Mouse (Mus musculus): ENCODE results near the gene Slc24a4. TPM values are rescaled to one million over a fixed set of nuclear protein-coding genes. Genes with fewer than 3 reads are reported as not detected.

Gene Slc24a4
- polyA plus RNA-seq (2015; fragmentation: Nextera tagmentation; extraction: Ambion mirVana): 0.15 and 0.20 TPM in 2 replicates

GRCm38 (mm10) chr12:102128081-102128790 is at the start of gene Slc24a4:
Gene Slc24a4, plus strand, starts transcription at chr12:102128733.
- Histone ChIP-seq H3K4me3 (replicated peaks) (peak within 1 kb of the TSS; percentile 44), H3K27me3 (peaks cover 62% of the 10 kb centered on the region), H3K9ac (no peak within 1 kb of the TSS), H3K4me1 (replicated peaks) (0 out of 2 replicates have a peak, but pooled peaks cover 6% of the 10 kb centered on the region), H3K4me2 (peak within 1 kb of the TSS; percentile 70), H3K27ac (replicated peaks) (no peak within 1 kb of the TSS), H3K36me3 (replicated peaks) (no peaks in the 10 kb centered on the region), H3K9me3 (replicated peaks) (no peaks in the 10 kb centered on the region)
- WGBS (ENCODE audit: insufficient replicate concordance): 2% methylated on average over 31 of the region's 34 CpGs
- no peak for ATAC-seq (ENCODE audit: insufficient read depth)

- Histone ChIP-seq H3K27me3 (no peaks in the 10 kb centered on the region), H3K9me3 (replicated peaks) (no peaks in the 10 kb centered on the region), H3K4me2 (no peak overlapping the region), H3K4me3 (replicated peaks) (no peak overlapping the region), H3K9ac (no peak overlapping the region), H3K4me1 (replicated peaks) (no peaks in the 10 kb centered on the region), H3K36me3 (replicated peaks) (no peaks in the 10 kb centered on the region), H3K27ac (replicated peaks) (no peak overlapping the region)
- WGBS (ENCODE audit: insufficient replicate concordance): 52% methylated on average over 13 of the region's 13 CpGs
- no peak for ATAC-seq (ENCODE audit: insufficient read depth)
Observed at GRCm38 (mm10) chr12:102082648-102083425, 45.7 kb upstream of the Slc24a4 start.

GRCm38 (mm10) chr12:102090535-102090934 is 38.0 kb upstream of the Slc24a4 start:
- Histone ChIP-seq H3K4me3 (replicated peaks) (no peak overlapping the region), H3K4me1 (replicated peaks) (peaks cover 4% of the 10 kb centered on the region; the same call in 1 of the 2 replicates), H3K9ac (no peak overlapping the region), H3K9me3 (replicated peaks) (no peaks in the 10 kb centered on the region), H3K27ac (replicated peaks) (peak overlapping the region; percentile 3; the same call in 1 of the 2 replicates), H3K36me3 (replicated peaks) (no peaks in the 10 kb centered on the region), H3K4me2 (no peak overlapping the region), H3K27me3 (no peaks in the 10 kb centered on the region)
- 52% methylated on average over 1 of the region's 1 CpGs for WGBS (ENCODE audit: insufficient replicate concordance)
- peak; percentile 42; the same call in 1 of the 2 replicates for ATAC-seq (ENCODE audit: insufficient read depth)

GRCm38 (mm10) chr12:102092342-102093094 is 36.0 kb upstream of the Slc24a4 start:
- WGBS (ENCODE audit: insufficient replicate concordance): 64% methylated on average over 15 of the region's 15 CpGs

GRCm38 (mm10) chr12:102105990-102106389 is 22.5 kb upstream of the Slc24a4 start:
- Histone ChIP-seq H3K27me3 (no peaks in the 10 kb centered on the region), H3K4me1 (replicated peaks) (no peaks in the 10 kb centered on the region), H3K9me3 (replicated peaks) (no peaks in the 10 kb centered on the region), H3K36me3 (replicated peaks) (no peaks in the 10 kb centered on the region), H3K4me3 (replicated peaks) (no peak overlapping the region), H3K27ac (replicated peaks) (no peak overlapping the region), H3K9ac (no peak overlapping the region), H3K4me2 (no peak overlapping the region)
- no peak for ATAC-seq (ENCODE audit: insufficient read depth)
- WGBS (ENCODE audit: insufficient replicate concordance): 21% methylated on average over 1 of the region's 1 CpGs

More at GRCm38 (mm10) chr12:102092342-102093094, 36.0 kb upstream of the Slc24a4 start:
- Histone ChIP-seq H3K4me1 (replicated peaks) (peaks cover 4% of the 10 kb centered on the region; the same call in 1 of the 2 replicates), H3K36me3 (replicated peaks) (no peaks in the 10 kb centered on the region), H3K9me3 (replicated peaks) (no peaks in the 10 kb centered on the region), H3K9ac (no peak overlapping the region), H3K4me2 (no peak overlapping the region), H3K27me3 (no peaks in the 10 kb centered on the region), H3K4me3 (replicated peaks) (no peak overlapping the region), H3K27ac (replicated peaks) (no peak overlapping the region)
- ATAC-seq (ENCODE audit: insufficient read depth): no peak

GRCm38 (mm10) chr12:102108851-102109250 is 19.7 kb upstream of the Slc24a4 start:
- H3K27ac ChIP-seq (replicated peaks): no peak overlapping the region
- no peak overlapping the region for H3K4me3 ChIP-seq (replicated peaks)
- ATAC-seq (ENCODE audit: insufficient read depth): no peak
- no peaks in the 10 kb centered on the region for H3K36me3 ChIP-seq (replicated peaks)
- H3K9me3 ChIP-seq (replicated peaks): no peaks in the 10 kb centered on the region
- H3K27me3 ChIP-seq: no peaks in the 10 kb centered on the region
- no peaks in the 10 kb centered on the region for H3K4me1 ChIP-seq (replicated peaks)
- H3K4me2 ChIP-seq: no peak overlapping the region
- no peak overlapping the region for H3K9ac ChIP-seq

- WGBS (ENCODE audit: insufficient replicate concordance): 54% methylated on average over 4 of the region's 4 CpGs
- H3K4me3 ChIP-seq (replicated peaks): no peak overlapping the region
- peak; percentile 42; the same call in 1 of the 2 replicates for ATAC-seq (ENCODE audit: insufficient read depth)
Observed at GRCm38 (mm10) chr12:102112491-102112890, 16.0 kb upstream of the Slc24a4 start.

GRCm38 (mm10) chr12:102112901-102113300 is 15.6 kb upstream of the Slc24a4 start:
- Histone ChIP-seq H3K27me3 (no peaks in the 10 kb centered on the region), H3K4me1 (replicated peaks) (no peaks in the 10 kb centered on the region), H3K4me3 (replicated peaks) (no peak overlapping the region), H3K9me3 (replicated peaks) (no peaks in the 10 kb centered on the region), H3K4me2 (no peak overlapping the region), H3K36me3 (replicated peaks) (no peaks in the 10 kb centered on the region), H3K27ac (replicated peaks) (no peak overlapping the region), H3K9ac (no peak overlapping the region)
- WGBS (ENCODE audit: insufficient replicate concordance): 64% methylated on average over 7 of the region's 7 CpGs
- no peak for ATAC-seq (ENCODE audit: insufficient read depth)

More at GRCm38 (mm10) chr12:102112491-102112890, 16.0 kb upstream of the Slc24a4 start:
- Histone ChIP-seq H3K9me3 (replicated peaks) (no peaks in the 10 kb centered on the region), H3K27me3 (no peaks in the 10 kb centered on the region), H3K9ac (no peak overlapping the region), H3K36me3 (replicated peaks) (no peaks in the 10 kb centered on the region), H3K27ac (replicated peaks) (no peak overlapping the region), H3K4me2 (no peak overlapping the region), H3K4me1 (replicated peaks) (no peaks in the 10 kb centered on the region)

GRCm38 (mm10) chr12:102113391-102113790 is 15.1 kb upstream of the Slc24a4 start:
- ATAC-seq (ENCODE audit: insufficient read depth): no peak
- 41% methylated on average over 3 of the region's 3 CpGs for WGBS (ENCODE audit: insufficient replicate concordance)
- no peaks in the 10 kb centered on the region for H3K27me3 ChIP-seq
- no peak overlapping the region for H3K9ac ChIP-seq
- H3K4me1 ChIP-seq (replicated peaks): no peaks in the 10 kb centered on the region
- no peaks in the 10 kb centered on the region for H3K36me3 ChIP-seq (replicated peaks)
- H3K27ac ChIP-seq (replicated peaks): no peak overlapping the region
- no peak overlapping the region for H3K4me2 ChIP-seq
- no peaks in the 10 kb centered on the region for H3K9me3 ChIP-seq (replicated peaks)
- H3K4me3 ChIP-seq (replicated peaks): no peak overlapping the region

GRCm38 (mm10) chr12:102116580-102116979 is 12.0 kb upstream of the Slc24a4 start:
- no peak overlapping the region for H3K4me3 ChIP-seq (replicated peaks)
- H3K9me3 ChIP-seq (replicated peaks): no peaks in the 10 kb centered on the region
- no peak for ATAC-seq (ENCODE audit: insufficient read depth)
- no peak overlapping the region for H3K9ac ChIP-seq
- no peaks in the 10 kb centered on the region for H3K27me3 ChIP-seq
- no peaks in the 10 kb centered on the region for H3K36me3 ChIP-seq (replicated peaks)
- H3K4me2 ChIP-seq: no peak overlapping the region
- no peaks in the 10 kb centered on the region for H3K4me1 ChIP-seq (replicated peaks)
- WGBS (ENCODE audit: insufficient replicate concordance): 41% methylated on average over 3 of the region's 3 CpGs
- no peak overlapping the region for H3K27ac ChIP-seq (replicated peaks)

- Histone ChIP-seq H3K27ac (replicated peaks) (no peak overlapping the region), H3K9ac (no peak overlapping the region), H3K36me3 (replicated peaks) (no peaks in the 10 kb centered on the region), H3K4me2 (no peak overlapping the region), H3K4me3 (replicated peaks) (no peak overlapping the region), H3K4me1 (replicated peaks) (no peaks in the 10 kb centered on the region), H3K9me3 (replicated peaks) (no peaks in the 10 kb centered on the region), H3K27me3 (no peaks in the 10 kb centered on the region)
- 16% methylated on average over 7 of the region's 7 CpGs for WGBS (ENCODE audit: insufficient replicate concordance)
- no peak for ATAC-seq (ENCODE audit: insufficient read depth)
Observed at GRCm38 (mm10) chr12:102118014-102118413, 10.5 kb upstream of the Slc24a4 start.
